Mouse (Mus musculus): Measurements from ENCODE around the gene Mtcl1. TPM values are rescaled to one million over a fixed set of nuclear protein-coding genes. Genes with fewer than 3 reads are reported as not detected.

The Mtcl1 gene
- total RNA-seq, 2 experiments from 2014 or later = 42.8 to 53.0 TPM

DNA sequence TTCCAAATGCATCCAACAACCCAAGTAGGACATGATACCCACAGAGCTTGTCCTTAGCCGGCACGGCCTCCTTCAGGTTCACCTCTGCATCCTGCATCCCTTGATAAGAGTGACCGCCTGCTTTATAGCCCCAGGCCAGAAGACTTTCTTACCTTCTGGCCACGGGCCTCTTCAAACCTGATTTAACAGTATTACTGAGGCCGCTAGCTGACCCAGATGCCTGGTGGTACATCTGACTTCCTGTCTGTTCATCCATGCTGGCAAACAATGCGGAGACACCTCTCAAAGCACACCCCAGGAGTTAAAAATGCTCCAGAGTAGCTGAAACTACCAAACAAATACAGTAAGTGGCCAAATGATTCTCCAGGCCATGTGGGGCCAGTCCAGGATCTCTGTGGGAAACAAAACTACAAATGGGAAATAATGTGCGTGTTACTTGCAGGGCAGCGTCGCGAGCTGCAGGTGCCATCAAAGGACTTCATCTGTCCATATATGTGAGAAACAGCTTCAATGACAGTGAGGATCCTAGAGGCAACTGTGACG is 38.6 kb downstream of the Mtcl1 start:
- DNase-seq (ENCODE audit: low spot score in 2 of 2) = no peak

GRCm38 (mm10) chr17:66409070-66409605 is 40.4 kb downstream of the Mtcl1 start:
- no peak for DNase-seq (ENCODE audit: low spot score in 2 of 2)

GRCm38 (mm10) chr17:66408400-66408799 is 41.1 kb downstream of the Mtcl1 start:
- DNase-seq (ENCODE audit: low spot score in 2 of 2) = no peak

- no peak for DNase-seq (ENCODE audit: low spot score in 2 of 2)
Observed at GRCm38 (mm10) chr17:66407833-66408232, 41.7 kb downstream of the Mtcl1 start.

DNA sequence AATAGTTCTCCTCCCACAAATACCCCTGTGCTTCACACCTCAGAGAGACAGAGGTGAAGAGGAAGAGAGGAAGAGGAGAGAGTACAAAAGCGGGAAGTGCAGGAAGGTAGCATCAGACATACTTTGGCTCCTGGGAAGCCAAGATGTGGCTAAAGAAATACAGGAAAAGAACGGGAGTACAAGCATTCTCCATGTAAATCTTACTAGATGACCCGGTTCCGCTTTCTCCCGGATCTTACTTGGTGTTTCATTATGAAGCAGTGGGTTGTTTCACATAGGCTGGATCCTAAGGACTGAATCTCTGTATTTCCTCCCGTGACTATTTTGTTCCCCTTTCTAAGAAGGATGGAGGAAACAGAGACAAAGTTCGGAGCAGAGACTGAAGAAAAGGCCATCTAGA is 43.9 kb downstream of the Mtcl1 start:
- no peak for DNase-seq (ENCODE audit: low spot score in 2 of 2)

DNA sequence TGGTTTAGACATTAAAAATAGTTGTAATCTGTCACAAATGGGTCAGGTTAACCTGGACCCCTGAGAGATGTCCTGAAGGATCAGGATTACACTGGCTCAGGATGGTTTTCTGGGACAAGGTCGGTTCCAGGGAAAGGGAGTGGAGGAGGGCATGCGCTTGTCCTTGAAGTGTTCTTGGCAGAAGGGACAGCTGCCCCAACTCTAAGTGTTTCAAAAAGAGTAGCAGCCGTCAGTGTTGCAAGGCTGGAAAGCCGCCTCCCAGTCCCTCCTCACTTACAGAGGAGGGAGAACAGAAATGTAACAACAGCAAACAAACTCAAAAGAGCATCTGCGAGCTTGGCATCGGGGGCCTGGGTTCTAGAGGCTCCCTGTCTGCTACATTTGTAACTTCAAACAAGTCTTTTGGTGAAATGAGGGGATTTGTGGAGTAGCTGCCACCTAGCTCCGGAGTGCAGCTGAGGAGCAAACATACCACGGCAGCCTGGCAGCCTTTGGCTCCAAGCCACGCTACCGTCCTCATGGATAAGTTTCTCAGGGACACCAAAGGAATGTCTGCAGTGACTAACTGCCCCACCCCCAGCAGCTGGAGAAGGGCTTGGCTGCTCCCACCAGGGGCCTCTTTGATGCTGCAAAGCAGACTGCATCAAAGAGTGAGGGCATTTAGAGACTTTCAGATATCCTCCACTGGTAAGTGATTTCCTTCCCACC is 44.5 kb downstream of the Mtcl1 start:
- peak in 1 of 2 experiments; percentile 36 for DNase-seq (ENCODE audit: low spot score in 2 of 2)

DNA sequence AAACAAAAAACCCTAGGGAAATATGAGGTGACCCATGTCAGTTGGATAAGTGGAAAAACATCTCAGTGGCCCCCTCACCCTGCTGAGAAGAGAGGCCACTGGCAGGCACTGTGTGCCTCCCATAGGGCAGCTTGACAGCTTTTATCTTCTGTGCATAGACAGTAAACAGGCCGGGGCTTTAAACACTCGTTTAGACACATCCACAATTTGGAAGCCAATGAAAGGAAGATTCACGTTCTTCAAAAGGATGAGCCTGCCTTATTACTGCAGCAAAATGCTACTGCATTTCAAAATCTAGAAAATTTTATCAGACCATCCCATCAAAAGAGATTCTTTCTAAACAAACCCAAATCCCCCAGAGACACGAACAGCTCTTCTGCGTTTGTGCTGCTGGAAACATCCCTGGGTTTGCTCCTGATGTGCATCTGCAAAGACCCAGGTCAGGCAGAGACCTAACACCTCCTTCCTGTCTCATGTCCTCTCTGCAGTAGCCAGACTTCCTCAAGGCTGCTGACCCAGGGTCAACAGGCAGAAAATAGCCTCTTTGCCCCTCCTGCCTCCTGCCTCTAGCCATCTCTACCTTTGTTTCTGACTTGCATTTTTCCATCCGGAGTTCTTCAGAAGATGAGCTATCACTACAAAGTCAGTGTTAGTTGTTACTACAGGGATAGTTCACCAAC is 46.6 kb downstream of the Mtcl1 start:
- DNase-seq (ENCODE audit: low spot score in 2 of 2) = no peak

DNA sequence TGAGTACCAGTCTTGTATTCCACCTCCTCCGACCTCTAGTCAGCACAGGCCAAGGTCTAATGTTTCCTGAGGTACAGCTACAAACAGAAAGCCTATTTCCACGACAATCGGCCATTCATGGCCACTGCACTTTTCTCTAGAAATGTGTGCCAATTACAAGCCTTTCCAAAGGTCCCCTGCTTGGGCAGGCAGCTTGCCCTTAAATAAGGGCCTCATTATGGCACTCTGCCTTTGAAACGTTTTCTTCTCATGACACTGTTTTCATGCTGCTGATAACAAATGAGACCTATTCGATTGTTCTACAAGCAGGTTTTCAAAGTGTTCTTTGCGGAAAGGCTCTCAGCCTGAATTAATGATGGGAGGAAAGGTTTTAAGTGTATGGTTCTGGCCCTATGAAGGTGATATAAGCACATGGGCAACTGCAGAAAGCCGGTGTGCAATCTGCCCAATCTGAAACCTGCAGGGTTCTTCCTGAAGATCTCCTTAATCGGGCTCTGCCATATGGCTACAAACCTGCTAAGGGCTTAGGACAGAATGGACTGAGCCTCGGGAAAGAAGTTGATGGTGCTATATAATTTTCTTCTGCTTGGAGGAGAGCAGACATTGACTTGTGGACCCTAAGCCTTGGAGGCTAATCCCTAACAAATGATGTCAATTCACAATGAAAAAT is 47.8 kb downstream of the Mtcl1 start:
- no peak for DNase-seq (ENCODE audit: low spot score in 2 of 2)

DNA sequence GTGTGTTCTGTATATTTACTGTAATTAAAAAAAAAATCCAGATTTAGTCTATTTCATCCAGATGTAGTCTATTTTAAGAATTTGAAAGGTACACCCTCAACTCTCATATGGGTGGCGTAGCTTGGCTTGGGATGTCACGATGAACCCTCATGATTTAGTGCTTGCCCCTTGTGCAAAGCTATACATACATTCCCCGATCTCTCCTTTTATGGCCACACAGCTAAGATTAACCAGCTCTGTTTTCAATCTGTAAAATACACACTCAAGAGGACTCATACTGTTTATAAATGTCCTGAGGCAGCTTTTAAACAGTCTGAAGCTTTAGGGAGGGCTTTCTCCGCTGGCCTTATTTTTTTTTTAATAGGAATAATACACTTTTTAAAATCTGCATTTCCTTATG is 49.8 kb downstream of the Mtcl1 start:
- no peak for DNase-seq (ENCODE audit: low spot score in 2 of 2)

GRCm38 (mm10) chr17:66394571-66394970 is 55.0 kb downstream of the Mtcl1 start:
- DNase-seq (ENCODE audit: low spot score in 2 of 2) = no peak

DNA sequence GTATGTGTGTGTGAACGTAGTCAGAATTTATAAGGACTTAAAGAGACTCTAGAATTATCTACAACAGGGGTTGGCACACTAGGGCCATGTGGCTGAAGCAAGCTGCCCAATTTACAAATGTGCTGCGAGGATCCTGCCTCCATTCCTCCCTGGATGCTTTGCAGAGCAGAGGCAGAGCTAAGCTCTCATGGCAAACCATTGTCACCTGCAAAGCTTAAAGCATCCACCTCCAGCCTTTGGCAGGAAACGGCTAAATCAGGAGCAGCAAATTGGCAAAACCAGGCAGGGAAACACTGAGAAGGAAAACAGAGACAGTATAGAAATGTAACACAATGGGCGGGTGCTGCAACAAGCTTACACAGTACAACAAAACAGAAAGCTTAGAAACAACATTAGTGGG is 61.2 kb downstream of the Mtcl1 start:
- no peak for DNase-seq (ENCODE audit: low spot score in 2 of 2)

DNA sequence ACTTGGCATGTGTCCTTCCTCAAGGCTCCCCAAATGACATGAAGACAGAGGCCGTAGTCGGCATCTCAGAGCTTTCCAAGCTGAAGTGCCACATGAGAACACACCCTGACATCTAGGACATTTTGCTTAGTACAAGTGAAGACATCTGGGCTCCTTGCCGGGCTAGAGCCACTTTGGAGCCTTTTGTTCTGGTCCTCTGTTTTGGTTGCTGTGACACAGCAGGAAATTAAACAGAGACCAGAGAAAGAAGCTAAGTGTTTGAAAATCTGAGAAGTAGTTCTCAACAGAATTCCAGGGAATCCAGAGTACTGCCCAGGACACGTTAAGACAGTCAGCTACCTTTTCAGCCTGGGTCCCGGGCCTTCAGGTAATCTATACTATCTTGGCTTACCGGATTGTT is 68.2 kb downstream of the Mtcl1 start:
- DNase-seq (ENCODE audit: low spot score in 2 of 2) = no peak

DNA sequence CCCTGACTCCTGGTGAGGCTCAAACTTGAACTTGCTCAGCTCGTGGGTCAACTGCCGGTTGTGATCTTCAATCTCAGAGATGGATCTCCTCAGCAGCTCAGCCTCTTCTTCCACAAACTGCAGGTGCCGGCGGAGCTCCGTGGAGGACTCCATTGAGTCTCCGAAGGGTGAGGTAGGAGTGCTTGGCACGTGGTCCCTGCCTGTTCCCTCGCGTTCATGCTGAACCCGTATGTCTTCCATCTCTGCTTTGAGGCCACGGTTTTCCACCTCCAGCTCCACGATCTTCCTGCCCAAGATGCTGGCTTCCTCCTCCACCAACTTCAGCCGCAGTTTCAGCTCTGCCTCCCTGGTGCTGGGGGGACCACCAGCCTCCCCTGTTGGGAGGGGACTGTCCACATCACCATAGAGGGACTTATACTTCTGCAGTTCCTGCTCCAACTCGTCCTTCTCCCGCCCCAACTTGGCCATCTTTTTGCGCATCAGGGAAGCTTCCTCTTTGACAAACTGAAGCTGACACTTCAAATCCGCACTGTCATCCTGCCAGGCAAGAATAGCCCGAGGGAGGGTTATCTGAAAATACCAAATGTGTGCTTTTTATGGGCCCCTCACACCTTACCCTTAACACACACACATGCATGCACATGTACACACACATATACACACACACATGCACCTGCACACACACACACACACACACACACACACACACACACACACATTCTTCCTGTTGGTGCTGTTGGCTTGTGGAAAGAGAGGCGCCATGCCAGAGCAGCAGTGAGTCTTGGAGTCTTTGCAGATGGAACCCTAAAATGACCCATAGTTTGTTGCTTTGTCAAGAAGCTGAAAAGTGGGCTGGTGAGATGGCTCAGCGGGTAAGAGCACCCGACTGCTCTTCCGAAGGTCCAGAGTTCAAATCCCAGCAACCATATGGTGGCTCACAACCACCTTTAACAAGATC is 69.4 kb downstream of the Mtcl1 start:
- DNase-seq (ENCODE audit: low spot score in 2 of 2) = no peak

DNA sequence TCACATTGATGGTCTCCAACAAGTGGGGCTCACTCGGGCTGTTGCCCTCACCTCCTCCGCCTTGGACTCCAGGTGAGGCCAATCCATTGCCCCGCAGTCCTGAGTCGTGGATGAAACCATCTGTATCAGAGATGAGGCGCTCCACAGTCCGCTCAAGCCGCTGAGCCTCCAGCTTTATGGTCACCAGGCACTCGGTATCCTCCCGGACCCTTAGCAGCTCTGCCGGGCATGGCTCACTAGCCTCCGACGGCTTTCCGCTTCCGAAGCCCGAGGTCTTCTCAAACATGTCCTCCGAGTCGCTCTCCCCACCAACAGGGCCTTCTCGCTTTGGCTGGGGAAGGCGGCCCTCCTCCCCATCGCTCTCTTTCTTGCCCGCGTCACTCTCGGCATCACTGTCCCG is 70.2 kb downstream of the Mtcl1 start:
- no peak for DNase-seq (ENCODE audit: low spot score in 2 of 2)

- DNase-seq (ENCODE audit: low spot score in 2 of 2) = no peak
Observed at GRCm38 (mm10) chr17:66378127-66378526, 71.4 kb downstream of the Mtcl1 start.

GRCm38 (mm10) chr17:66374633-66375272 is 74.8 kb downstream of the Mtcl1 start:
- DNase-seq (ENCODE audit: low spot score in 2 of 2) = no peak

DNA sequence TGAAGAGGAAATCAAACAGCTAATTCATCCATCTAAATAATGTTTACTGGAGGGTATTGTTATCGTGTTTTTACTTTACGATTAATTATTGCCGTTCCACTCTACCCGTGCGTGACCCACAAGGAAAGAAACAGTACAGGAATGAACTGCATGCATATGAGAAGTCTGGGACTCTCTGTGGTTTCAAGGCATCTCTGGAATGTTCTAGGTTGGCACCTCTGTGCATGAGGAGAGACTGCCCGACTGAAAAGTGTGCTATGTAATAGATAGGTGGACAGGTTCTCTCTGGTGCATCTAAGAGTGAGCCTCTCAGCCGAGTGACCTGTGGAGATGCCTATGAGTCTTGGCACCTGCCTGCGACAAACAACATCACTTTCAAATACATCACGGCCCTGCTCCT is 78.7 kb downstream of the Mtcl1 start:
- no peak for DNase-seq (ENCODE audit: low spot score in 2 of 2)

DNA sequence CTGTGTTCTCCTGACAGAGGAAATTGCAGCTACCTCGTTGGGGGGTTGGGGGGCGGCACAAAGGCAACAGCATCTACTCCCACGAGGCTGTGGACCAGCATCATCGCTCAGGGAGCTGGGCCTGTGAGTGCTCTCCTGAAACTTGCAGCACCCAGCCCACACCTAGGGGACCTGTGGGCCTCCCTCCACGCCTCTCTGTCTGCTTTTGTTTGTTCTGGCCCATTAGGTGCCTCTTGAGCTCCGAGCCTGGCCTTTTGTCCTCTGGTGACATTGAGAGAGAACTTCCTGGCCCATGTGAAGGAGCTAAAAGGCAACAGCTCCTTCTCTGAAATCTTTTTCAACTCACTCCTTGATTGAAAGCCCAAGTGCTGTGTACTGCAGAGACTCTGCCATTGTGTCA is 79.8 kb downstream of the Mtcl1 start:
- no peak for DNase-seq (ENCODE audit: low spot score in 2 of 2)

- peak in 1 of 2 experiments; percentile 35 for DNase-seq (ENCODE audit: low spot score in 2 of 2)
Observed at GRCm38 (mm10) chr17:66368127-66368526, 81.4 kb downstream of the Mtcl1 start.

- no peak for DNase-seq (ENCODE audit: low spot score in 2 of 2)
Observed at GRCm38 (mm10) chr17:66365664-66366063, 83.9 kb downstream of the Mtcl1 start.

Measured in layer of hippocampus, adult 18-20 months (tissue).